Mouse (Mus musculus): ENCODE results near the gene Cntnap2.
"Not testable (repeated sequence)": the region's sequence is repeated elsewhere in the genome, so short reads cannot be mapped to it uniquely, and the experiment has no call there.

Cntnap2 gene

GRCm38 (mm10) chr6:47012933-47013332, 1953.8 kb downstream of the Cntnap2 start:
- no peak for DNase-seq

- peak in 1 of 2 experiments; percentile 44 for DNase-seq
Measured at GRCm38 (mm10) chr6:47013535-47013934, 1954.4 kb downstream of the Cntnap2 start.

GRCm38 (mm10) chr6:47014886-47015586, 1955.9 kb downstream of the Cntnap2 start:
- no peak for DNase-seq

- DNase-seq = no peak
Measured at GRCm38 (mm10) chr6:47026064-47026686, 1967.0 kb downstream of the Cntnap2 start.

- DNase-seq = no peak
Measured at GRCm38 (mm10) chr6:47031362-47031761, 1972.2 kb downstream of the Cntnap2 start.

GRCm38 (mm10) chr6:47042602-47043001, 1983.4 kb downstream of the Cntnap2 start:
- DNase-seq = no peak

GRCm38 (mm10) chr6:47043586-47043985, 1984.4 kb downstream of the Cntnap2 start:
- DNase-seq = no peak

- no peak for DNase-seq
Measured at GRCm38 (mm10) chr6:47044385-47045200, 1985.4 kb downstream of the Cntnap2 start.

- DNase-seq = no peak
Measured at GRCm38 (mm10) chr6:47049051-47049450, 1989.9 kb downstream of the Cntnap2 start.

GRCm38 (mm10) chr6:47050319-47051222, 1991.4 kb downstream of the Cntnap2 start:
- no peak for DNase-seq

- no peak for DNase-seq
Measured at GRCm38 (mm10) chr6:47061341-47061740, 2002.2 kb downstream of the Cntnap2 start.

- DNase-seq = no peak
Measured at GRCm38 (mm10) chr6:47089998-47090397, 2030.8 kb downstream of the Cntnap2 start.

GRCm38 (mm10) chr6:47104951-47105350, 2045.8 kb downstream of the Cntnap2 start:
- no peak for DNase-seq

- DNase-seq = no peak
Measured at GRCm38 (mm10) chr6:47109582-47110220, 2050.5 kb downstream of the Cntnap2 start.

GRCm38 (mm10) chr6:47134063-47134462, 2074.9 kb downstream of the Cntnap2 start:
- not testable (repeated sequence) for DNase-seq

GRCm38 (mm10) chr6:47153018-47153417, 2093.9 kb downstream of the Cntnap2 start:
- DNase-seq = not testable (repeated sequence)

- not testable (repeated sequence) for DNase-seq
Measured at GRCm38 (mm10) chr6:47174580-47175294, 2115.6 kb downstream of the Cntnap2 start.

GRCm38 (mm10) chr6:47175356-47176156, 2116.4 kb downstream of the Cntnap2 start:
- not testable (repeated sequence) for DNase-seq

- DNase-seq = not testable (repeated sequence)
Measured at GRCm38 (mm10) chr6:47176157-47176555, 2117.0 kb downstream of the Cntnap2 start.

- DNase-seq = not testable (repeated sequence)
Measured at GRCm38 (mm10) chr6:47181372-47181771, 2122.2 kb downstream of the Cntnap2 start.

Data from spleen, adult 18-20 months (tissue).